10 mouse cellular contexts compared by ENCODE assay signal in the genomic region with DNA sequence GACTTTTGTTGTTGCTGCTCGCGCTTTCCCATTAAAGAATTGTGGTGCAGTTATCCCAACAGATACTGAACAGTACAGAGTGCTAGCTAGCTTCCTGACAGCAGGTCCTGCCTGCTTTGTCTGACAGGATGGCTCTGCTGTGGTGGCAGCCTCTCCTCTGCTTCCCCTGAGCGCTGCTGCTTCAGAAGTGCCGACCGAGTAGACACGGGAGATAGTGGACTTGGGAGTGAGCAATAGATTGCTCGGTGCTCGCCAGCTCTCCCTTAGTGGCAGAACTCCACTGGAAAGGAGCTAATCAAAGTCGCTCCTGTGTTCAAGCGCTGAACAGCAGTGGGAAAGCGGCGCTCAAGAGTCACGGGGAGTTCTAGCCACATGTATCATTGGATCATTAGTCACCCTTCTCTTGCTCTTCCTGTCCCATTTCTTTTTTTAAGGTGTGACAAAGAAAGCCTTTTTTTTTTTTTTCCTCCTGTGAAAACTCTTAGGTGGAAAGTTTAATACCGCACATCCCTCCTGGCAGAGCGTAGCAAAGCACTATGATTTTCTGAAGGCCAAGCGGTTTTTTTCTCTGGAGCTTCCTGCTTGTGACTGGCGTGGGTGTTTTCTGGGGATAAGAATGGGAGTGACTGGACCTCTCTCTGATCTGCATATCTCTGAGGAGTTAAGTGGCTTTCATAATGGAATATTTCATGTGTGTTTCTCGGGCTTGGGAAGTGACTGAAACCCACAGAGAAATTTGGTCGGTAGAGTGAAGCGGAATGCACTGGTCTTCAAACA. TPM values are rescaled to one million over a fixed set of nuclear protein-coding genes. Genes with fewer than 3 reads are reported as not detected.
DNase-seq lines count a peak whose midpoint lies in the region; ATAC-seq lines count a peak whose summit lies in the region.
"Had no signal": no experiment of that assay in that cellular context is flagged by ENCODE, and none has a peak within 500 bp of the region (broad histone marks: within the 10 kb centered on the region; RNA-seq: fewer than 3 reads in every experiment).

No protein-coding gene starts in this region.

- peaks cover 17% of the 10 kb centered on the region for H3K4me1 ChIP-seq in liver, embryonic 11.5 days (replicated peaks; ENCODE audit: control insufficient read depth, insufficient read depth, low read length)
- H3K4me1 ChIP-seq in embryonic facial prominence, embryonic 14.5 days (ENCODE audit: control insufficient read depth, insufficient read depth, low read length): peaks cover 9% of the 10 kb centered on the region; the same call in 1 of the 2 replicates
- peaks cover 9% of the 10 kb centered on the region for H3K4me1 ChIP-seq in hindbrain, embryonic 10.5 days (replicated peaks)

- 66% methylated on average over 20 of the region's 20 CpGs for WGBS in liver, embryonic 11.5 days
- WGBS in embryonic facial prominence, embryonic 14.5 days: 63% methylated on average over 20 of the region's 20 CpGs
- 78% methylated on average over 20 of the region's 20 CpGs for WGBS in hindbrain, embryonic 10.5 days

- no peaks in the 10 kb centered on the region for H3K9me3 ChIP-seq in liver, embryonic 11.5 days (ENCODE audit: control insufficient read depth, low read length)
- no peaks in the 10 kb centered on the region for H3K9me3 ChIP-seq in embryonic facial prominence, embryonic 14.5 days (ENCODE audit: control insufficient read depth, low read length)
- H3K9me3 ChIP-seq in hindbrain, embryonic 10.5 days: no peaks in the 10 kb centered on the region

- 0 out of 2 replicates have a peak overlapping the region, but pooled peaks have one; percentile 20 for H3K9ac ChIP-seq in liver, embryonic 11.5 days (ENCODE audit: low read depth, low read length)
- 0 out of 2 replicates have a peak overlapping the region, but pooled peaks have one; percentile 5 for H3K9ac ChIP-seq in embryonic facial prominence, embryonic 14.5 days (ENCODE audit: low read depth, low read length)

- H3K4me3 ChIP-seq in liver, embryonic 11.5 days (ENCODE audit: low read depth, low read length): no peak overlapping the region
- no peak overlapping the region for H3K4me3 ChIP-seq in embryonic facial prominence, embryonic 14.5 days (ENCODE audit: low read depth, low read length)
- no peak overlapping the region for H3K4me3 ChIP-seq in hindbrain, embryonic 10.5 days
- H3K4me3 ChIP-seq: erythroblast, embryonic 14.5 days had no signal

- intact Hi-C loops in left cerebral cortex, postnatal 14 days (cut with DNase I): no loop called here

- no peaks in the 10 kb centered on the region for H3K36me3 ChIP-seq in liver, embryonic 11.5 days (ENCODE audit: control insufficient read depth, insufficient read depth, low read length)
- no peaks in the 10 kb centered on the region for H3K36me3 ChIP-seq in embryonic facial prominence, embryonic 14.5 days (ENCODE audit: control insufficient read depth, insufficient read depth, low read length)
- no peaks in the 10 kb centered on the region for H3K36me3 ChIP-seq in hindbrain, embryonic 10.5 days

- H3K27ac ChIP-seq in liver, embryonic 11.5 days (ENCODE audit: low read depth, low read length): peak overlapping the region; percentile 32; the same call in 1 of the 2 replicates
- no peak overlapping the region for H3K27ac ChIP-seq in embryonic facial prominence, embryonic 14.5 days (replicated peaks; ENCODE audit: low read depth, low read length)
- H3K27ac ChIP-seq in hindbrain, embryonic 10.5 days: peak overlapping the region; percentile 62; the same call in 1 of the 2 replicates

- H3K27me3 ChIP-seq in liver, embryonic 11.5 days (replicated peaks; ENCODE audit: control insufficient read depth, insufficient read depth, low read length): no peaks in the 10 kb centered on the region
- H3K27me3 ChIP-seq in embryonic facial prominence, embryonic 14.5 days (replicated peaks; ENCODE audit: control insufficient read depth, insufficient read depth, low read length): no peaks in the 10 kb centered on the region
- H3K27me3 ChIP-seq in hindbrain, embryonic 10.5 days (ENCODE audit: insufficient read depth, poor library complexity, severe bottlenecking): no peaks in the 10 kb centered on the region
- H3K27me3 ChIP-seq: Patski had no signal

- no peak overlapping the region for H3K4me2 ChIP-seq in liver, embryonic 11.5 days
- H3K4me2 ChIP-seq in embryonic facial prominence, embryonic 14.5 days (ENCODE audit: low read depth, low read length): peak overlapping the region; percentile 23; the same call in 1 of the 2 replicates

- DNase-seq in liver, embryonic 11.5 days (ENCODE audit: low spot score): no peak
- no peak for DNase-seq in liver
- DNase-seq in embryonic facial prominence, embryonic 14.5 days (ENCODE audit: low spot score): no peak
- no peak for DNase-seq in hindbrain, embryonic 10.5 days (ENCODE audit: low spot score)
- peak; percentile 8 to 9 for DNase-seq in left cerebral cortex, postnatal 14 days (ENCODE audit: low spot score in 2 of 2)
- peak; percentile 8 for DNase-seq in right cerebral cortex, postnatal 25 days
- DNase-seq in thymus, postnatal 14 days: no peak
- DNase-seq in gastrocnemius, postnatal 25 days: no peak

- ATAC-seq in liver, embryonic 11.5 days (replicated peaks; ENCODE audit: low FRiP score): peak; percentile 44; the same call in 1 of the 2 replicates
- no peak for ATAC-seq in embryonic facial prominence, embryonic 14.5 days (ENCODE audit: low read depth)
- ATAC-seq: Patski had no signal

RNA-seq across cellular contexts. Expression of gene Rhbdd1, which starts 42.8 kb away (rescaled TPM):
- polyA plus RNA-seq in liver, embryonic 11.5 days (2014; fragmentation: Nextera tagmentation; extraction: Ambion mirVana): 10.9 and 12.1 TPM in 2 replicates
- polyA plus RNA-seq in embryonic facial prominence, embryonic 14.5 days (2014; fragmentation: Nextera tagmentation; extraction: Ambion mirVana): 6.7 and 6.8 TPM in 2 replicates
- 9.0 and 9.7 TPM in 2 replicates for polyA plus RNA-seq in hindbrain, embryonic 10.5 days (2016; fragmentation: Nextera tagmentation; extraction: Ambion mirVana)
- total RNA-seq in left cerebral cortex, postnatal 14 days (2021): 1 to 10 TPM; 5.4 to 5.6 TPM
- 1 to 10 TPM; 6.5 to 7.7 TPM for total RNA-seq in gastrocnemius, postnatal 25 days (2021)

Comparison
In these comparisons a context has a peak if more than half of its experiments do, and no peak if none do; other contexts are left out.
1. DNase-seq: peak in left cerebral cortex, postnatal 14 days (2 of 2) and right cerebral cortex, postnatal 25 days (single experiment); none in liver, embryonic 11.5 days (single experiment), liver (single experiment), embryonic facial prominence, embryonic 14.5 days (single experiment), hindbrain, embryonic 10.5 days (single experiment), thymus, postnatal 14 days (single experiment) and gastrocnemius, postnatal 25 days (single experiment).